ENCODE assay signal across 25 mouse cellular contexts in genomic region chr10:104684717-104685336, GRCm38 (mm10).
DNase-seq lines count a peak whose midpoint lies in the region; ATAC-seq and TF ChIP-seq lines count a peak whose summit lies in the region.
"Had no signal": no experiment of that assay in that cellular context is flagged by ENCODE, and none has a peak within 500 bp of the region (broad histone marks: within the 10 kb centered on the region; RNA-seq: fewer than 3 reads in every experiment).

No protein-coding gene starts in this region.

- H3K27ac ChIP-seq in heart, embryonic 11.5 days (ENCODE audit: low read depth, low read length) = no peak overlapping the region
- H3K27ac ChIP-seq in heart, embryonic 14.5 days (replicated peaks in 1 of 2; ENCODE audit: control insufficient read depth in 1 of 2, insufficient read depth in 1 of 2, low read depth in 2 of 2, low read length in 2 of 2) = 0 out of 4 replicates have a peak overlapping the region, but pooled peaks have one; percentile 10 to 24
- H3K27ac ChIP-seq in stomach, embryonic 15.5 days = peak overlapping the region; percentile 35; the same call in 1 of the 2 replicates
- H3K27ac ChIP-seq in stomach, postnatal 0 days (replicated peaks) = no peak overlapping the region
- H3K27ac ChIP-seq: embryonic facial prominence, embryonic 10.5 days; embryonic facial prominence, embryonic 13.5 days; forebrain, embryonic 12.5 days; forebrain, embryonic 15.5 days; hindbrain, embryonic 12.5 days; hindbrain, embryonic 15.5 days had no signal

- no peaks in the 10 kb centered on the region for H3K36me3 ChIP-seq in heart, embryonic 11.5 days (ENCODE audit: control insufficient read depth, insufficient read depth, low read length)
- H3K36me3 ChIP-seq in heart, embryonic 14.5 days (ENCODE audit: control insufficient read depth, insufficient read depth, low read length) = no peaks in the 10 kb centered on the region
- H3K36me3 ChIP-seq in stomach, embryonic 15.5 days = no peaks in the 10 kb centered on the region
- H3K36me3 ChIP-seq in stomach, postnatal 0 days (ENCODE audit: control insufficient read depth, insufficient read depth, low read length) = no peaks in the 10 kb centered on the region
- H3K36me3 ChIP-seq: embryonic facial prominence, embryonic 10.5 days; embryonic facial prominence, embryonic 13.5 days; forebrain, embryonic 12.5 days; forebrain, embryonic 15.5 days; G1E; hindbrain, embryonic 12.5 days; hindbrain, embryonic 15.5 days had no signal

- no peak overlapping the region for H3K9ac ChIP-seq in heart, embryonic 11.5 days (ENCODE audit: low read depth, low read length)
- no peak overlapping the region for H3K9ac ChIP-seq in heart, embryonic 14.5 days (ENCODE audit: low read length)
- H3K9ac ChIP-seq in stomach, embryonic 15.5 days = no peak overlapping the region
- H3K9ac ChIP-seq in stomach, postnatal 0 days (ENCODE audit: low read length) = no peak overlapping the region
- H3K9ac ChIP-seq: embryonic facial prominence, embryonic 13.5 days; forebrain, embryonic 12.5 days; forebrain, embryonic 15.5 days; hindbrain, embryonic 12.5 days; hindbrain, embryonic 15.5 days had no signal

- no peaks in the 10 kb centered on the region for H3K4me1 ChIP-seq in heart, embryonic 11.5 days (ENCODE audit: control insufficient read depth, insufficient read depth, low read length)
- peaks cover 0 to 7% of the 10 kb centered on the region in 2 experiments; a peak in 2 of 4 replicates for H3K4me1 ChIP-seq in heart, embryonic 14.5 days (ENCODE audit: control insufficient read depth in 2 of 2, insufficient read depth in 2 of 2, low read length in 2 of 2)
- no peaks in the 10 kb centered on the region for H3K4me1 ChIP-seq in stomach, embryonic 15.5 days
- H3K4me1 ChIP-seq in stomach, postnatal 0 days (replicated peaks; ENCODE audit: control insufficient read depth, insufficient read depth) = no peaks in the 10 kb centered on the region
- H3K4me1 ChIP-seq: embryonic facial prominence, embryonic 10.5 days; embryonic facial prominence, embryonic 13.5 days; forebrain, embryonic 12.5 days; hindbrain, embryonic 12.5 days; hindbrain, embryonic 15.5 days had no signal

- H3K4me3 ChIP-seq in heart, embryonic 11.5 days (ENCODE audit: low read depth, low read length) = no peak overlapping the region
- H3K4me3 ChIP-seq in heart, embryonic 14.5 days (ENCODE audit: control insufficient read depth in 1 of 2, insufficient read depth in 1 of 2, low read depth in 1 of 2, low read length in 2 of 2) = no peak overlapping the region
- no peak overlapping the region for H3K4me3 ChIP-seq in stomach, embryonic 15.5 days (replicated peaks)
- H3K4me3 ChIP-seq in stomach, postnatal 0 days (ENCODE audit: low read depth, low read length) = no peak overlapping the region
- H3K4me3 ChIP-seq: embryonic facial prominence, embryonic 10.5 days; embryonic facial prominence, embryonic 13.5 days; erythroblast, embryonic 14.5 days; forebrain, embryonic 12.5 days; forebrain, embryonic 15.5 days; hindbrain, embryonic 12.5 days; hindbrain, embryonic 15.5 days had no signal

- 30% methylated on average over 5 of the region's 5 CpGs for WGBS in heart, embryonic 11.5 days (ENCODE audit: insufficient replicate concordance)
- WGBS in heart, embryonic 14.5 days = 17% methylated on average over 5 of the region's 5 CpGs
- WGBS in stomach, embryonic 15.5 days = 61% methylated on average over 5 of the region's 5 CpGs
- WGBS in stomach, postnatal 0 days = 64% methylated on average over 5 of the region's 5 CpGs

- no peak for TF ChIP-seq EP300 in stomach, postnatal 0 days (optimal IDR thresholded peaks at IDR 0.05)

- H3K9me3 ChIP-seq in heart, embryonic 11.5 days (replicated peaks; ENCODE audit: control insufficient read depth, low read length) = no peaks in the 10 kb centered on the region
- H3K9me3 ChIP-seq in heart, embryonic 14.5 days (ENCODE audit: control insufficient read depth, low read length) = no peaks in the 10 kb centered on the region
- no peaks in the 10 kb centered on the region for H3K9me3 ChIP-seq in stomach, embryonic 15.5 days
- no peaks in the 10 kb centered on the region for H3K9me3 ChIP-seq in stomach, postnatal 0 days (ENCODE audit: control insufficient read depth, low read length)
- H3K9me3 ChIP-seq: embryonic facial prominence, embryonic 10.5 days; embryonic facial prominence, embryonic 13.5 days; forebrain, embryonic 12.5 days; forebrain, embryonic 15.5 days; G1E; hindbrain, embryonic 12.5 days; hindbrain, embryonic 15.5 days had no signal

- H3K4me2 ChIP-seq in heart, embryonic 11.5 days = no peak overlapping the region
- H3K4me2 ChIP-seq in heart, embryonic 14.5 days (ENCODE audit: low read length) = no peak overlapping the region
- no peak overlapping the region for H3K4me2 ChIP-seq in stomach, embryonic 15.5 days
- H3K4me2 ChIP-seq in stomach, postnatal 0 days (replicated peaks; ENCODE audit: low read depth) = no peak overlapping the region
- H3K4me2 ChIP-seq: embryonic facial prominence, embryonic 13.5 days; forebrain, embryonic 12.5 days; forebrain, embryonic 15.5 days; hindbrain, embryonic 12.5 days; hindbrain, embryonic 15.5 days had no signal

- no peak for DNase-seq in heart, adult 11 months
- no peak for DNase-seq in heart, adult 8-10 months (ENCODE audit: low spot score)
- DNase-seq in stomach, postnatal 0 days (ENCODE audit: low spot score) = no peak
- no peak for DNase-seq in spleen, postnatal 14 days (ENCODE audit: low spot score in 2 of 2)
- DNase-seq: adrenal gland, postnatal 10 days; adrenal gland, postnatal 36 days; B cell, adult 2 months; cerebellum, adult 18-20 months; cerebellum, adult 9-10 months; cerebellum, postnatal 14 days; gastrocnemius, postnatal 25 days; kidney, adult 11 months had no signal

- ATAC-seq in heart, embryonic 11.5 days (replicated peaks; ENCODE audit: insufficient number of reproducible peaks, low FRiP score, low TSS enrichment) = 0 out of 2 replicates have a peak, but pooled peaks have one; percentile 35
- ATAC-seq in heart, embryonic 14.5 days (ENCODE audit: insufficient number of reproducible peaks, insufficient read depth, low FRiP score, low read depth) = no peak; the same call in 1 of the 2 replicates
- no peak for ATAC-seq in stomach, embryonic 15.5 days (ENCODE audit: insufficient read depth, low FRiP score, low read depth)
- no peak for ATAC-seq in stomach, postnatal 0 days (ENCODE audit: low FRiP score, low TSS enrichment)
- ATAC-seq: forebrain, embryonic 15.5 days; Patski had no signal

- H3K27me3 ChIP-seq in heart, embryonic 11.5 days (ENCODE audit: control insufficient read depth, insufficient read depth, low read length) = no peaks in the 10 kb centered on the region
- H3K27me3 ChIP-seq in heart, embryonic 14.5 days (ENCODE audit: control insufficient read depth, insufficient read depth, low read length) = no peaks in the 10 kb centered on the region
- H3K27me3 ChIP-seq in stomach, embryonic 15.5 days (replicated peaks) = no peaks in the 10 kb centered on the region
- no peaks in the 10 kb centered on the region for H3K27me3 ChIP-seq in stomach, postnatal 0 days (ENCODE audit: control insufficient read depth, insufficient read depth, low read length)
- H3K27me3 ChIP-seq: CH12.LX; embryonic facial prominence, embryonic 13.5 days; forebrain, embryonic 12.5 days; forebrain, embryonic 15.5 days; hindbrain, embryonic 12.5 days; hindbrain, embryonic 15.5 days; Patski had no signal

- no peak for TF ChIP-seq CTCF in stomach, postnatal 0 days (IDR thresholded peaks at IDR 0.05; ENCODE audit: low read depth)

Comparison
In these comparisons a context has a peak if more than half of its experiments do, and no peak if none do; other contexts are left out.
1. H3K27ac ChIP-seq: peak in heart, embryonic 14.5 days (2 of 2) and stomach, embryonic 15.5 days (single experiment); none in heart, embryonic 11.5 days (single experiment) and stomach, postnatal 0 days (single experiment).